Mouse (Mus musculus): Measurements from ENCODE around the gene Gm6793. TPM values are rescaled to one million over a fixed set of nuclear protein-coding genes. Genes with fewer than 3 reads are reported as not detected.

The Gm6793 gene
- polyA plus RNA-seq, 1 experiment from 2014 or later = 0.93 TPM

- Histone ChIP-seq H3K9me3 (ENCODE audit: control insufficient read depth, low read length) (no peaks in the 10 kb centered on the region), H3K27me3 (ENCODE audit: control insufficient read depth, insufficient read depth, low read length) (no peaks in the 10 kb centered on the region), H3K4me3 (ENCODE audit: low read depth, low read length) (no peak overlapping the region), H3K36me3 (ENCODE audit: control insufficient read depth, insufficient read depth, low read length) (peaks cover 13% of the 10 kb centered on the region; the same call in 1 of the 2 replicates), H3K27ac (ENCODE audit: low read depth, low read length) (no peak overlapping the region), H3K4me1 (replicated peaks; ENCODE audit: control insufficient read depth, insufficient read depth, low read length) (no peaks in the 10 kb centered on the region), H3K4me2 (replicated peaks; ENCODE audit: low read depth, low read length) (no peak overlapping the region), H3K9ac (ENCODE audit: low read depth, low read length) (no peak overlapping the region)
- no peak for DNase-seq (ENCODE audit: low spot score)
- ATAC-seq (ENCODE audit: low FRiP score) = no peak
Observed at GRCm38 (mm10) chr8:112004754-112005153, 10.1 kb downstream of the Gm6793 start.

GRCm38 (mm10) chr8:111992703-111993039 is 22.2 kb downstream of the Gm6793 start:
- no peak overlapping the region for H3K27ac ChIP-seq (ENCODE audit: low read depth, low read length)
- ATAC-seq (ENCODE audit: low FRiP score) = 0 out of 2 replicates have a peak, but pooled peaks have one; percentile 15
- no peak overlapping the region for H3K9ac ChIP-seq (ENCODE audit: low read depth, low read length)
- H3K9me3 ChIP-seq (ENCODE audit: control insufficient read depth, low read length) = no peaks in the 10 kb centered on the region
- H3K36me3 ChIP-seq (ENCODE audit: control insufficient read depth, insufficient read depth, low read length) = peaks cover 17% of the 10 kb centered on the region
- 72% methylated on average over 3 of the region's 3 CpGs for WGBS
- H3K4me1 ChIP-seq (replicated peaks; ENCODE audit: control insufficient read depth, insufficient read depth, low read length) = no peaks in the 10 kb centered on the region
- H3K4me2 ChIP-seq (replicated peaks; ENCODE audit: low read depth, low read length) = no peak overlapping the region
- no peaks in the 10 kb centered on the region for H3K27me3 ChIP-seq (ENCODE audit: control insufficient read depth, insufficient read depth, low read length)
- no peak for DNase-seq (ENCODE audit: low spot score)
- no peak overlapping the region for H3K4me3 ChIP-seq (ENCODE audit: low read depth, low read length)

DNA sequence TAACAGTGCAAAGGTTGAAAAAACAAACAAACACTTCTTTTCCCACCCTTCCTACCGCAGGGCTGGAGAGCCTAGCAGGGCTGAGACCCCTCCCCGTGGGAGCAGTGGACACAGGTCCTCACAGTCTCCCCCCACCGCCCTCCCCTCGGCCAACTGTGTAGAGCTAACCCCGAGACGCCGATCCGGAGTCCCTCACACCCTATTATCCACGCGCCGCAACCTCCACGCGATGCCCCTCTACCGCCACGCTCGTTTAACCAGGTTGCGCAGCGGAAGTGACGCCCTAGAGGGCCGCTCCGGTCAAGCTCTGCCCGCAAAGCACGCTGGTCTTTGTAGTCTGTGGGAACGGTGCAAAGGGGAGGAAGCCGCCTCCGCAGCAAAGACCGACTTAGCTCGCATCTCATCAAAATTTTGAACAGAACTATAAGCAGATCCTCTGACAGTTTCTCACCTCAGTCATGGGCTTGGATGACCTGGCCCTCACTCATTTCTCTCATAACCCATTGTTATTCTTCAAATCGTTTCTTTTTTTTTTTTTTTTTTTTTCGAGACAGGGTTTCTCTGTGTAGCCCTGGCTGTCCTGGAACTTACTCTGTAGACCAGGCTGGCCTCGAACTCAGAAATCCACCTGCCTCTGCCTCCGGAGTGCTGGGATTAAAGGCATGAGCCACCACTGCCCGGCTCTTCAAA is 22.7 kb downstream of the Gm6793 start, which contains the start of gene Adat1:
Adat1 (minus strand) TSS at position 290 of the 690 bp plus-strand sequence.
- Histone ChIP-seq H3K4me3 (ENCODE audit: low read depth, low read length) (peak within 1 kb of the TSS; percentile 78), H3K9ac (ENCODE audit: low read depth, low read length) (peak within 1 kb of the TSS; percentile 75), H3K27ac (ENCODE audit: low read depth, low read length) (no peak within 1 kb of the TSS), H3K9me3 (ENCODE audit: control insufficient read depth, low read length) (no peaks in the 10 kb centered on the region), H3K27me3 (ENCODE audit: control insufficient read depth, insufficient read depth, low read length) (no peaks in the 10 kb centered on the region), H3K4me1 (replicated peaks; ENCODE audit: control insufficient read depth, insufficient read depth, low read length) (no peaks in the 10 kb centered on the region), H3K4me2 (replicated peaks; ENCODE audit: low read depth, low read length) (peak within 1 kb of the TSS; percentile 45), H3K36me3 (ENCODE audit: control insufficient read depth, insufficient read depth, low read length) (peaks cover 14% of the 10 kb centered on the region)
- DNase-seq (ENCODE audit: low spot score) (peak; percentile 94), ATAC-seq (ENCODE audit: low FRiP score) (peak; percentile 96)
- WGBS = 4% methylated on average over 32 of the region's 33 CpGs

GRCm38 (mm10) chr8:111991278-111991677 is 23.6 kb downstream of the Gm6793 start:
- no peaks in the 10 kb centered on the region for H3K9me3 ChIP-seq (ENCODE audit: control insufficient read depth, low read length)
- no peaks in the 10 kb centered on the region for H3K27me3 ChIP-seq (ENCODE audit: control insufficient read depth, insufficient read depth, low read length)
- no peak for DNase-seq (ENCODE audit: low spot score)
- H3K9ac ChIP-seq (ENCODE audit: low read depth, low read length) = peak overlapping the region; percentile 75; the same call in 1 of the 2 replicates
- peaks cover 14% of the 10 kb centered on the region for H3K36me3 ChIP-seq (ENCODE audit: control insufficient read depth, insufficient read depth, low read length)
- H3K4me2 ChIP-seq (replicated peaks; ENCODE audit: low read depth, low read length) = peak overlapping the region; percentile 45
- 68% methylated on average over 8 of the region's 8 CpGs for WGBS
- no peaks in the 10 kb centered on the region for H3K4me1 ChIP-seq (replicated peaks; ENCODE audit: control insufficient read depth, insufficient read depth, low read length)
- peak overlapping the region; percentile 78 for H3K4me3 ChIP-seq (ENCODE audit: low read depth, low read length)
- no peak for ATAC-seq (ENCODE audit: low FRiP score)
- H3K27ac ChIP-seq (ENCODE audit: low read depth, low read length) = no peak overlapping the region

DNA sequence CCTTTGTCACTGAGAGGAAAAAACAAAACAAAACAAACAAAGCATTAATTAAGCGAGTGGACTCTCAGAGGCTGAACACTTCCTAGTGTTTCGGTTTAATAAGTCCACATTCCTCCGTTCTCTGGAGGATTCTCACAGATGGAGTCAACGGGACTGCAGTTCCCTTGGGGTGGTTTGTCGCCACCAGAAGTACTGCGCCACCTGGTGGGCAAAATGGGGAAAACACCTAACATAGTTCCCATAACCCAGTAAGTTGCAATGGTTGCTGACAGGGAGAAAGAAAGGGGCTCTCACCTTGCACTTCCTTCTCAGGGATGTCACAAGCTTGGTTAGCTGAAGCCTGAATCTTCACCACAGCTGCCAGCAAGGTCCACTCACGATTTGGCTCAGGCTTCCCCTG is 24.9 kb downstream of the Gm6793 start:
- no peak overlapping the region for H3K27ac ChIP-seq (ENCODE audit: low read depth, low read length)
- H3K4me3 ChIP-seq (ENCODE audit: low read depth, low read length) = no peak overlapping the region
- no peaks in the 10 kb centered on the region for H3K27me3 ChIP-seq (ENCODE audit: control insufficient read depth, insufficient read depth, low read length)
- ATAC-seq (ENCODE audit: low FRiP score) (no peak), DNase-seq (ENCODE audit: low spot score) (peak; percentile 90)
- no peaks in the 10 kb centered on the region for H3K9me3 ChIP-seq (ENCODE audit: control insufficient read depth, low read length)
- no peak overlapping the region for H3K4me2 ChIP-seq (replicated peaks; ENCODE audit: low read depth, low read length)
- 22% methylated on average over 7 of the region's 7 CpGs for WGBS
- no peak overlapping the region for H3K9ac ChIP-seq (ENCODE audit: low read depth, low read length)
- no peaks in the 10 kb centered on the region for H3K4me1 ChIP-seq (replicated peaks; ENCODE audit: control insufficient read depth, insufficient read depth, low read length)
- H3K36me3 ChIP-seq (ENCODE audit: control insufficient read depth, insufficient read depth, low read length) = peaks cover 15% of the 10 kb centered on the region; the same call in 1 of the 2 replicates

- no peak for ATAC-seq (ENCODE audit: low FRiP score)
- no peak for DNase-seq (ENCODE audit: low spot score)
- Histone ChIP-seq H3K9ac (ENCODE audit: low read depth, low read length) (no peak overlapping the region), H3K4me2 (replicated peaks; ENCODE audit: low read depth, low read length) (no peak overlapping the region), H3K27ac (ENCODE audit: low read depth, low read length) (no peak overlapping the region), H3K9me3 (ENCODE audit: control insufficient read depth, low read length) (no peaks in the 10 kb centered on the region), H3K36me3 (ENCODE audit: control insufficient read depth, insufficient read depth, low read length) (0 out of 2 replicates have a peak, but pooled peaks cover 7% of the 10 kb centered on the region), H3K27me3 (ENCODE audit: control insufficient read depth, insufficient read depth, low read length) (no peaks in the 10 kb centered on the region), H3K4me1 (replicated peaks; ENCODE audit: control insufficient read depth, insufficient read depth, low read length) (no peaks in the 10 kb centered on the region), H3K4me3 (ENCODE audit: low read depth, low read length) (no peak overlapping the region)
- WGBS = 85% methylated on average over 10 of the region's 10 CpGs
Observed at GRCm38 (mm10) chr8:111984511-111984910, 30.3 kb downstream of the Gm6793 start.

DNA sequence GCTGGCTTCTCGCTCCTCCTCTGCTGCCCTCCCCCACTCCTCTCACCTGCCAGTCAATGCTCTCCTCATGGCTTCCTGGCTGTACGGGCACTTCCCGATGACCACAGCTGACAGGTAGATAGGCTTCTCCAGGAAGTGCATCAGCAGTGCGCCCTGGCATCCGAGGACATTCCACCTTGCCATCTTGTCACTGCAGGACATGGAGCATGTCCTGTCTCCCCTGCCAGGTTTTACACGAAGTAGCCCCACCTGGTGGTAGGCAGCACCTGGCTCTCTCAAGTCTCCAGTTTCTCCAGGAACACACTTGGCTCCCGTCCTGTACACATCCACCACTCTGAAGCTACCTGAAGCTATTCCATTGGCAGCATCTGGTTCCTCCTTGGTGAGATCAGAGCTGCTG is 32.7 kb downstream of the Gm6793 start:
- 81% methylated on average over 7 of the region's 7 CpGs for WGBS
- Histone ChIP-seq H3K27me3 (ENCODE audit: control insufficient read depth, insufficient read depth, low read length) (no peaks in the 10 kb centered on the region), H3K4me1 (replicated peaks; ENCODE audit: control insufficient read depth, insufficient read depth, low read length) (no peaks in the 10 kb centered on the region), H3K27ac (ENCODE audit: low read depth, low read length) (no peak overlapping the region), H3K9ac (ENCODE audit: low read depth, low read length) (no peak overlapping the region), H3K9me3 (ENCODE audit: control insufficient read depth, low read length) (no peaks in the 10 kb centered on the region), H3K4me3 (ENCODE audit: low read depth, low read length) (no peak overlapping the region), H3K36me3 (ENCODE audit: control insufficient read depth, insufficient read depth, low read length) (0 out of 2 replicates have a peak, but pooled peaks cover 2% of the 10 kb centered on the region), H3K4me2 (replicated peaks; ENCODE audit: low read depth, low read length) (no peak overlapping the region)
- ATAC-seq (ENCODE audit: low FRiP score) = no peak
- no peak for DNase-seq (ENCODE audit: low spot score)

DNA sequence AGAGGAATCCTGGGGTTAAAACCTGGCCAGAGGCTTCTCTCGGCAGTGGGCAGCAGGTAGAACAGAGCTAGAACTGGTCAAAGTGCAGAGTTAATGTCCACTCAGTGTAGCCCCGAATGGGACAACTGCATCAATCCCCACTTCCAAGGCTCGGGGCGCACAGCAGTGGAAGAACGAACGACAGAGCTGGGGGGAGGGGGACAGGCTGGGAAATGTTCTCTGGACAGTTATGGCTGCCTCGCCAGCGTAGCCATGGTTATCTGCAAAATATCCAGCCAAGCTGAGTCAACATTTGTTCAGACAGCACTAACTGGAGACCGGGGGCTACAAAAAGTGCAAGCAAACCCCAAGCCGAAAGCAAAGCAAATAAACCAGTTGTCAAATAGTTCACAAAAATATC is 36.7 kb downstream of the Gm6793 start:
- Histone ChIP-seq H3K9me3 (ENCODE audit: control insufficient read depth, low read length) (no peaks in the 10 kb centered on the region), H3K27ac (ENCODE audit: low read depth, low read length) (no peak overlapping the region), H3K4me1 (replicated peaks; ENCODE audit: control insufficient read depth, insufficient read depth, low read length) (no peaks in the 10 kb centered on the region), H3K9ac (ENCODE audit: low read depth, low read length) (no peak overlapping the region), H3K36me3 (ENCODE audit: control insufficient read depth, insufficient read depth, low read length) (0 out of 2 replicates have a peak, but pooled peaks cover 3% of the 10 kb centered on the region), H3K27me3 (ENCODE audit: control insufficient read depth, insufficient read depth, low read length) (no peaks in the 10 kb centered on the region), H3K4me3 (ENCODE audit: low read depth, low read length) (no peak overlapping the region), H3K4me2 (replicated peaks; ENCODE audit: low read depth, low read length) (no peak overlapping the region)
- 83% methylated on average over 10 of the region's 10 CpGs for WGBS
- ATAC-seq (ENCODE audit: low FRiP score) (no peak), DNase-seq (ENCODE audit: low spot score) (no peak)

- no peaks in the 10 kb centered on the region for H3K27me3 ChIP-seq (ENCODE audit: control insufficient read depth, insufficient read depth, low read length)
- no peak overlapping the region for H3K4me3 ChIP-seq (ENCODE audit: low read depth, low read length)
- no peak overlapping the region for H3K4me2 ChIP-seq (replicated peaks; ENCODE audit: low read depth, low read length)
- H3K36me3 ChIP-seq (ENCODE audit: control insufficient read depth, insufficient read depth, low read length) = 0 out of 2 replicates have a peak, but pooled peaks cover 3% of the 10 kb centered on the region
- no peaks in the 10 kb centered on the region for H3K4me1 ChIP-seq (replicated peaks; ENCODE audit: control insufficient read depth, insufficient read depth, low read length)
- WGBS = 95% methylated on average over 2 of the region's 2 CpGs
- no peak overlapping the region for H3K9ac ChIP-seq (ENCODE audit: low read depth, low read length)
- H3K27ac ChIP-seq (ENCODE audit: low read depth, low read length) = no peak overlapping the region
- ATAC-seq (ENCODE audit: low FRiP score) = no peak
- no peak for DNase-seq (ENCODE audit: low spot score)
- no peaks in the 10 kb centered on the region for H3K9me3 ChIP-seq (ENCODE audit: control insufficient read depth, low read length)
Observed at GRCm38 (mm10) chr8:111976326-111976725, 38.5 kb downstream of the Gm6793 start.
